Mouse (Mus musculus): ENCODE measurements at regions not wholly inside any gene's neighbourhood (a gene's known extent, or its start where the extent isn't known, plus 50 kb on each side); places are given as distances from the start of the nearest gene placed in this dataset.

DNA sequence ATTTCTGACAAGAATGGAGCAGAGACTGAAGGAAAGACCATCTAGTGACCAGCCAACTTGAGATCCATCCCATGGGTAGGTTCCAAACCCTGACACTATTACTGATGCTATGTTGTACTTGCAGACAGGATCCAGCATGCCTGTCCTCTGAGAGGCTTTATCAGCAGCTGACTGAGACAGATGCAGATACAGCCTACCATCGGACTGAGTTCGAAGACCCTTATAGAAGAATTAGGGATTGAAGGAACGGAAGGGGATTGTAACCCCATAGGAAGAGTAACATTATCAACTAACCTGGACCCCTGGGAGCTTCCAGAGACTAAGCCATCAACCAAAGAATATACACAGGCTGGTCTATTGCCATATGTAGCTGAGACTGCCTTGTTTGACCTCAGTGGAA lies 183.1 kb upstream of the Adcy2 start:
- no peak for DNase-seq

DNA sequence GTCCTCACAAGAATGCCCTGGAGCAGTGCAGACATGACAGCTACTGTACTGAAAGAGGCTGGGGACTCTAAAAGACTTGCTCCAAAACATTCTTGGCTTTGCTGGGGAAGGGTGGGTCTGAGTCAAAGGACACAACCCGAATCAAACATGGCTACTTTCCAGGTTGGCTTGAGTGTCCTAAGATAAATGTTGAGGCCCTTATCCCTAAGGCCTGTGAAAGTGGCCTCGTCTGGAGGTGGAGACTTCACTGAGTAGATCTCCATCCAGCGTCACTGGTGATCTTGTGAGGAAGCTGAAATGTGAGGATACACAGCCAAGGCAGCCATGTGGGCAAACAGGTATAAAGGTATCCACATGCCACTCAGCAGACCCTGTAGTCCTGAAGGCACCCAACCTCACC lies 191.3 kb upstream of the Adcy2 start:
- DNase-seq: no peak

DNA sequence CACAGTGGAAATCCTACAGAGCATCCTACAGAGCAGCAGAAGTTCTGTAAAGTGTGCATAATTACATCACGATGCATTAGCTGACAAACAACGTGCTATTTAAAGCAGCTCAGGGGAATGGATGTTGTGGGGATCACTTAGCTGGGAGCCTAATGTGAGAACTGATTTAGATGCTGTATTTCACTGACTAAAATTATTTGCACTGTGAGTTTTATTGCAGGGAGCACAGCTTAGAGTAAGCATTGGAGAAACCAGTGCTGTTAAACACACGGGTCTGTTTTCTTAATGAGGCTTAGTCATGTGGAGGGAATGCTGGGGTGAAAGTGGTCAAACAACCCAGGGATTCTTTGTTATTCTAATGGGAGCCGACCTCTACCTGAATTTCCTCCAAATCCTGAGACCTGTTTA lies 197.1 kb upstream of the Adcy2 start:
- DNase-seq: no peak

- DNase-seq: no peak
Measured at GRCm38 (mm10) chr13:69207741-69208568, 208.6 kb upstream of the Adcy2 start.

DNA sequence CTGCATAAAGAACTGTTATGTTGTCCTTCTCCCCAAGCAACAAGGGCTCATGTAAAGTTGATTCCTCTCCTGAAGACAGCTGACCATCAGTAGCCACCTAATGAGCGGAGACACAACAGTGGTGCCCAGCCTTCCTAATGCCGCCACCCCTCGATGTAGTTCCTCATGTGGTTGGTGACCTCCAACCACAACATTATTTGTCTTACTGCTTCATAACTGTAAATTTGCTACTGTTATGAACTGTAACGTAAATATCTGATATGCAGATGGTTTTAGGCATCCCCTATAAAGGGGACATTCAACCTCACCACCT lies 209.2 kb upstream of the Adcy2 start:
- no peak for DNase-seq

GRCm38 (mm10) chr13:69216579-69216978 lies 217.2 kb upstream of the Adcy2 start:
- no peak for DNase-seq

DNA sequence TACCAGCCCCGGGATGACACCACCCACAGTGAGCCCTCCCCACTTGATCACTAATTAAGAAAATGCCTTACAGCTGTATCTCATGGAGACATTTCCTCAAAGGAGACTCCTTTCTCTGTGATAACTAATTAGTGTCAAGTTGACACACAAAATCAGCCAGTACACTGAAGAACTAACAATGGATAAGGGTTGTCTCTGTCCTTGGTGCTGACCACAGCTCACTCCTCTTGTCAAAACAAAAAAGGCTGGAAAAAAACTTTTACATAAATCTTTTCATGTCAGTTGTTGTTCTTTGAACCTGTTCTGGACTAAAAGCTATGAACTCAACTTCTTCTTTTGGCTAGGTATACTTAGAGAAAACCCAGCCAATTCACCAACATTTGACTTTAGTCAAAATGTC lies 221.1 kb upstream of the Adcy2 start:
- no peak for DNase-seq

- no peak for DNase-seq
Measured at GRCm38 (mm10) chr13:69226538-69226937, 227.2 kb upstream of the Adcy2 start.

GRCm38 (mm10) chr13:69230361-69230943 lies 231.1 kb upstream of the Adcy2 start:
- no peak for DNase-seq

- DNase-seq: no peak
Measured at GRCm38 (mm10) chr13:69236386-69236785, 237.0 kb upstream of the Adcy2 start.

DNA sequence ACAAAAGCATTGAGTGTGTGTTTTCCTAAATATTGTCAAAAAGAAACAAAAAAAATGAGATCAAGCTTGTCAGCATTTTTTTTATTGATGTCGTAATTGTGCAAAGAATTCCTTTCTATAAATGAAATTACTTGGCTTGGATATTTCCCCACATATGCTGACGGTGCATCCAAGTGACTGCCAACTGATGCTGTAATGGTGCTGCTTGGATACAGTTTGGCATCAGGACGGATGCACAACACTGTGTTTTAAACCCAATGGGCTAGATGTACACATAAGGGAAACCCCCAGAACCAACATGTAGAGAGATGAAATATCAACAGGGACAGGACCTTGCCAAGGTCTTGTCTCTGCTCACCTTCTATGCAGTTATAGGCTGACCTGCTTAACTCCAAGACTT lies 238.6 kb upstream of the Adcy2 start:
- no peak for DNase-seq

DNA sequence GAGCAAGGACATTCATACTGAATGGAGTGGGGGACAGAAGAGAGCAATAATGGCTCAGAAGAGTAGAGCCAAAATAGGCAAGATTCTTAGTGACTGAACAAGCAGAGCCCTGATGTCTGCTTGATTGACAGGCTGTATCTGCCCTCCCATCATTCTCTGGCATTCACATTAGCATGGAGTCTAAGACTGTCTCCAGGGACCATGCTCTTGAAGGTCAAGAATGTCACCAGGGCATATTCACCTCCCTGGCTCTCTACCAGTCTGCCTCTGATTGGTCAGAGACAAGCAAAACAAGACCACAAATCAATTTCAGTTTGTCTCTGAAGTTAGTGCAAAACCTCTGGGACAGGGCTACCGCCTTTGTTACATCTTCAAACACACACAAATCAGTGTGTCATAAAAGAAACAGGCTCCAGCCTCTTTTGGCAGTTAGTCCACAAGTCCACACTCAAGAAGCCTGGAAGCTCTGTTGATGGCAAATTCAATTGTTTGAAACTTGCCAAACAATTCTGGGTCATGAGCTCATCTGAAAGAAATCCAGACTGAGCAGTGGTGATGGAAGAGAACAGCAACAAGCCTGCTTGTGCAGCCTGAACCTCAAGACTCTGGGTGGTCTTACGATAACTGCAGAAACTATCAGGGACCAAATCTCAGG lies 240.0 kb upstream of the Adcy2 start:
- no peak for DNase-seq

DNA sequence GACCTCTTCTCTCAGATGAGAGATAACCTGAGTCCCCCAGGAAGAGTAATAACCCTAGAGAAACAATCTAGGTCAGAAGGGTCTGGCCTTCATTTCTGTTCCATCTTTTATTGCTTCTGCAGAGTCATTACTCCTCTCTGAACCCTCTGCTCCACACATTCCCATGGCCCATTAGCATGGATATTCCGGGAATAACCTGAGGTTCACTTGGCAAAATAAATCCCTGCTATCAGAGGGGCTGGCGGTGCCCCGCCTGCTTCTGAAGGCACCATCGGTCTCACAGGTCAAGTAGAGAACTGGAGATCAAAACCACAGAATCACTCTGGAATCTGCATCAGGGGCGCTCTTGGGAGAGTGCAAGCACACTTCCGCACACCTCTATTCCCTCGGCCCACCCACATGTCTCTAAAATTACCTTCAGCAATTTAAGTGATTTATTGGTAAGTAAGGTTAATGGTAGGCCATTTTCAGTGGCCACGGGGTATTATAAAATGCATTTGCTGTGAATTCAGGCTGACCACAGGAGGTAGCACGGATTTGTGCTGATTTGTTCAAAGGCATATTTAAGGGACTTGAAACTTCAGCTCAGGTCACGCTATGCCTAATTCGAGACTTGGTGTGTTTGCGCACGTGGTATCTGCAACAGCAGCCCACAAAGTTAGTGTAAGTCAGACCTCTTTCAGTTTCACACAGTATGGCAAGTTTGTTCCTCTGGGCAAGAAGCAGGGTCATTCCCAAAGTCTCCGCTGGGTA lies 243.4 kb upstream of the Adcy2 start:
- no peak for DNase-seq

GRCm38 (mm10) chr13:69250334-69251129 lies 251.2 kb upstream of the Adcy2 start:
- no peak for DNase-seq

DNA sequence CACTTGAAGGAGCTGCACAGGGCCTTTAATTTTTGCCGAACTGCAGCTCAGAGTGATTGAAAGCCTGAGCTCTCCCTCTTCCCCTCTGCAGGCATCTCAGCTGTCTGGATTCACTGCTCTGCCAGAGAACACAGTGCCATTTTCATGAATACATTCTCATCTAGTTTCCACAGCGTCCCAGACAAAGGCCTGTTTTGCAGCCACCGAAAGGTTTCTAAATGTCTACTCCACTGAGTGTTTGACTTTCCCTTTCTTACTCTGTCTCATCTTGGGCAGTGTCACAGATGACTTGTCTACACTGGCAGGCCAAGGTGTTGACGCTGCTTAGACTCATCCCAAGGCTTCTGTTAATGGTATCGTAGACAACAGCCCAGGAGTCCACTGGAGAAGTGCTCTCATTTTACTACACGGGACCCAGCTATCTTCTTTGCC lies 251.8 kb upstream of the Adcy2 start:
- no peak for DNase-seq

DNA sequence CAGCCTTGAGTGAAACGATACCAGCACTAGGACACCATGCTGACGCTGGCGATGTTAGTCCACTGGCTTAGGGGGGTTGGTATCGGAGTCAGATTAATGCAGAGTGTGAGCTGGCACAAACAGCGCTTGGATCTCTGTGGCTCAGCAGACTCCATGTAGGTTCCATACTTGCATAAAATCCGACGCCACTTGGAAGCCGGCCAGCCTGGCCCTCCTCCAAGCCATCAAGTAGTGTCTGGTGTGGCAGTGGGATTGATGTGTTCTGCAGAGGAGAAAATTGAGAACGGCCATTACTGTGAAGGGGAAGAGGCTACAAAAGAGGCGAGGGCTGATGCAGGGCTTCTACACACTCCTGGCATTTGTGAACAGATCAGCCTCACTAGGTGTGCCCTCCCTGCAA lies 253.0 kb upstream of the Adcy2 start:
- DNase-seq: no peak

DNA sequence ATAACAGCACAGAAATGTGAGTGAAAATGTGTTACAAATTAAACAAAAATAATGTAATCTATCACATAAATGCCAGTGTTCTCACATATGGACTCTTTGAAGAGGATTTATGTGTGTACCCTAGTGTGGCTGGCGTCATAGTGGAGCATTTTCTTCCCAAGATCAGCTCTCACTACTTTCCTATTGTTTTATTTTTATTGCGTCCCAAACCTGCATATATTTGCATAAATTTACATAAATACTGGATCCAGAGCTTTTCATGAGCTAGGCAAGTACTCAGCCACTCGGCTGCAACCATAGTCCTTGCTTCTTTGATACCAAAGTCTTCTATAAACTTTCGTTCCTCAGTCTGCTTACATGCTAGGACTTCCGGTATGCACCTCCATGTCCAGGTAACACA lies 261.1 kb upstream of the Adcy2 start:
- DNase-seq: no peak

- DNase-seq: no peak
Measured at GRCm38 (mm10) chr13:69260972-69261371, 261.6 kb upstream of the Adcy2 start.

DNA sequence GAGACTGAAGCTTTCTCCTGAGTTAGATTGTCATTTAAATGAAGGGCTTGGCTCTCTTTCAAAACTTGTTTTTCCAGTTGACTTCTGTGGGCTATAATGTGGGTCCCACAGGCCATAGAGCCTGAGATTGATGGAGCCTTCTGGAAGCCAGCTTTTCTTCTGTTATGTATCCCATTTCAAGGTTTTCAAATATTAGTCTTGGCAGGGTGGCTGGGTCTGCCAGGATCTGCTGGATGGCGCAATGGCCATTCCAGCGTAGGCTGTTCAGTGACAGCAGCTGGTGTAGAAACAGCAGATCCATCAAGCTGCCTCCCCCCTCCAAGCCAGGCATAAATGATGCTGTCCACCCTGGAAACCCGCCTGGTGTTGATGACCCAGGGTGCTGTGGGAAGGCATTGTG lies 264.4 kb upstream of the Adcy2 start:
- DNase-seq: no peak

GRCm38 (mm10) chr13:69266071-69266470 lies 266.7 kb upstream of the Adcy2 start:
- no peak for DNase-seq

- DNase-seq: no peak
Measured at GRCm38 (mm10) chr13:69272506-69272905, 261.0 kb upstream of the Nsun2 start.

DNA sequence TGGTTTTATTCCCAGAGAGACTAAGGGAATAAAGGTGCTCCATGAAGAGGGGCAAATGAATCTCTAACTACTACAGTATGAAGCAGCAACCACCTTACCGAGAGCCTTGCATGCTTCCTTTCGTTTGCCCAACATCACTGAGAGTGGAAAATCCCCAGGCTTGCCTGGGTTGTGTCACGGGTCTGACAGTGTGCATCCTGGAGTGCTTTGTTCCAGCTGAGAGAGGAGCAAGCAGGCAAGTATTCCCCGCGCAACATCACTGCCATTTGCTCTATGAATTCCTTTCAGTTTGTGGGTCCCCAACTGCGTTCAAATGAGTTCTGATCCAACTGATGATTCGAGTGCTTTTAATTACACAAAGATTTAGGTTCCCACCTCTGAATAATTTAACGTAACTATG lies 253.9 kb upstream of the Nsun2 start:
- no peak for DNase-seq

- no peak for DNase-seq
Measured at GRCm38 (mm10) chr13:69294483-69294882, 239.1 kb upstream of the Nsun2 start.
